Mouse (Mus musculus) layer of hippocampus, adult 9-11 months (tissue): ENCODE measurements around the gene Atg13.

Source experiments
- DNase-seq: peaks from one replicate; pipeline ENCODE4 v3.0.0; 2022

Gene Atg13

DNA sequence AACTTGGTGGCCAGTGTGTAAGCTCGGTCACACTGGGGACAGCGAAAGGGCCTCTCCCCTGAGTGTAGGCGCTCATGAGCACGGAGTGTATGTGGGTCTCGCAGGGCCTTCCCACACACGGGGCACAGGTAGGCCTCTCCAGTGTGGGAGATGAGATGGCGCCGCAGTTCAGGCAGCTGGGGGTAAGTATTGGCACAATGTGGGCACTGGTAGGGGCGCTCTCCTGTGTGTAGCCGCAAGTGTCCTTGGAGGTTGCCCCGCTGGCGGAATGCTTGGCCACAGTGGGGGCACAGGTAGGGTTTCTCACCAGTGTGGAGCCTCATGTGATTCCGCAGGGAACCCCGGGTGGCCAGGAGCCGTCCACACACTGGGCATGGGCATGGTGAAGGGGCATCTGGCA, 65.0 kb downstream of the Atg13 start:
- DNase-seq, result no peak

DNA sequence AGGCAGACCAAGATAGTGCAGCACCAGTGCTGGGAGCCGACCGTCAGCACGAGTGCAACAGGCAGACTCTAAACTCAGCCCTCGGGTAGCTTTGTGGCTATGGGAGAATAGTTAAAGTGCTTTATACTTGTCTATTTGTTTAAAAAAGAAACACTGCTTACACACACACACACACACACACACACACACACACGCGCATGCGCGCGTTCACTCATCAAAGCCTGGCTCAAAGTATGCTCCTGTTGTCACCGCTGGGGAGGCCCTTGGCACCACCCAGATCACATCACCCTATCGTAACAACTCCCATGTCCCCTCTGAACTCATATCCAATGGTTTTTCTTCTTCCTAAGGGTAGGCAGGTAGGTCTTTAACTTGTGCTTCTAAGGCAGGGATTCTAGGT, 66.4 kb downstream of the Atg13 start:
- no peak for DNase-seq

DNA sequence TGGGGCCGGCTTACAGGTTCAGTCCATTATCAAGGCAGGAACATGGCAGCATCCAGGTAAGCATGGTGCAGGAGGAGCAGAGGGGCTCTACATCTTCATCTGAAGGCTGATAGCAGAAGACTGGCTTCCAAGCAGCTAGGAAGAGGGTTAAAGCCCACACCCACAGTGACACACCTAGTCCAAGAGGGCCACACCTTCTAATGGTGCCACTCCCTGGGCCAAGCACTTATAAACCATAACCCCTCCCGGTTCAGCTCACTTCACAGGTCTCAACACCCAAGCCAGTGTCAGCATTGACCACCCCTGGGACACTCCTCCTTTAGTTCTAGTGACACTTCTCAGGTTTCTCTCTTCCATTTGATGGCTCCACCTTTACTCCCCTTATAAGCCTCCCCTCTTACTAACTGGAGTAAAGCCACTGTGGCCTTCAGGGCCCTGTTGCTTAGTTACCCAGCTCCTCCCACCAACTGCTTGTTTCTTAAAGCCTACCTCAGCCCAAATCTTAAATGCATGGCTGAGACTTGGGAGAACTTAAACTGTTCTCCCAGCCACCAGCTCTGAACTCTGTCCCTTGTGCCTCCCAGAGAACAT, 67.5 kb downstream of the Atg13 start:
- DNase-seq, result no peak

DNA sequence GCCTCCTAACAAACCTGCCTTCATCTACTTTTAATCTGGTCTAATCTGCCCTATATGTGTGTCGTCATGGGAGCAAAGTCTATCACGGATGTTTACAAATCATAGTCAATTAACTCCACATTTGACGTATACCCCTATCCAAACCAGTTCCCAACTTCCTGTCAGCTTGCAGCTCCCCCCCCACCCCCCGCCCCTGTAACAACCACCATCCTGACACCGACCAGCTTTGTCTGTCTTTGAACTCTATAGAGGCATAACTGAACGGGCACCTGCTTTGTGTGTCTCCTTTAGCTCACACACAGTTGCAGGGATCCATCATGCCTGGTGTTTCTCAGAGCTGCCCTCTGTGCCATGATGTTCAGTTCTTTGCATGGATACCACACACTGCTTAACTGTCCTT, 71.4 kb downstream of the Atg13 start:
- DNase-seq, result no peak

DNA sequence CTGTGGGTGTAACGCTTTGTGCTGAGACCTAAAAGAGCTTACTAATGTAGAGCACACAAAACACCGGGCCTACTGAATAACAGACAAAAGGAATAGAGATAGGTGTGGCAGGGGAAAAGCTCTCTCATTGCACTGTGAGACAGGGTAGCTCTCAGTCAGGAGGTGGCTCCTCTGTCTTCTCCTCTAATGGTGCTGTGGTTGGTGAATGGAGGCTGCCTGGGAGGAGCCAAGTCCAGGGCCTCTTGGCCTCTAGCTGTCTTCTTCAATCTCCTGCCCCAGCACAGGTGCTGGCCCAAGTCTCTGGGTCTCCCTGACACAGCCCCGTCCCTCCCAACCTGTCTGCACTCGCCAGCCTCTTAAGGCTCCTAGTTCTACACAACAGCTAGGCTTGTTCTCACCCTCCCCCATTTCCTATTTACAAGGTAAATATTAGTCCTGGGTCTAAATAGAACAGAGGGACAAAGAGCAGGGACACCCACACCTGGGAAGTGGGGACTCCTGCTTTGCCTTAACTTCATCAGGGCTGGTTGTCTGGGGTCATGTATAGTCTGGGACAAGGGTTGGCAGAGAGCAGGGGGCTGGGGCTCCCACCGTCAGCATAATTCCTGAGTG, 73.5 kb downstream of the Atg13 start:
- no peak for DNase-seq

DNA sequence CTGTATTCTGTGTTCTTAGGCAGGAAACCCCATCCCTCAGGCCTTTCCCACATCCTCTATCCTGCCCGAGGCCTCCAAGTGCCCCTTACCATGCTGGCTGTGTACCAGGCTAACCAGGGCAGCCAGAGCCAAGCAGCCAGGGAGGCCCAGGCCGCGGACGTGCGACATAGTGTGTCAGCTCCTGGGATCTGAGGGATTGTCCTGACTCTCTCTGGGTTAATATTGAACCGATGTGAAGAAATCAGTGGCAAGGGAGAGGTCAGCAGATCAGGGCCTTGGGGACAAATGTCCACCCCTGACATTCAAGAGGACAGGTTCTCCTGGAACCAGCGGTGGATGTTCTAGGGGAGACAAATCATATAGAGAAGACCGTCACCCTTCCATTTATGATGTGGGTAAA, 74.1 kb downstream of the Atg13 start, which contains the start of gene F2:
TSS of gene F2 (minus strand) at position 186 of the 400 bp plus-strand sequence.
- DNase-seq, result no peak

DNA sequence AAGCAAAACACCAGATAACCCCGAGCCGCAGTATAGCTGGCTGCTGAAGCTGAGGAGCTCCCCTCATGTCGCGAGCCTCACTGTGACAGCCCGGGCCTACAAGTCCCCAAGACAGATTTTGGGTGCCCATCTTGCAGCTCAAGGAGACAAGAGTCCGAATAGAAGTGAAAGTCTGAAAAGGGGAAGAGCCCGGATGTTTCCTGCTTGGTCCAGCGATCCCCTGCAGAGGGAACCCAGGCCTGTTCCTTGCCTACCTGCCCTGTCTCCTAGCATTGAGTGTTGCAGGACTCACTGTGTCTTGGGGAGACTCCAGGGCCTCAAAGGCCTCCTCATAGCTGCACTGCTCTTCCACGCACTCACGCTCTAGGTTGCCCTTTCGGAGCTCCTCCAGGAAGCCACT, 74.9 kb downstream of the Atg13 start:
- DNase-seq, result no peak

DNA sequence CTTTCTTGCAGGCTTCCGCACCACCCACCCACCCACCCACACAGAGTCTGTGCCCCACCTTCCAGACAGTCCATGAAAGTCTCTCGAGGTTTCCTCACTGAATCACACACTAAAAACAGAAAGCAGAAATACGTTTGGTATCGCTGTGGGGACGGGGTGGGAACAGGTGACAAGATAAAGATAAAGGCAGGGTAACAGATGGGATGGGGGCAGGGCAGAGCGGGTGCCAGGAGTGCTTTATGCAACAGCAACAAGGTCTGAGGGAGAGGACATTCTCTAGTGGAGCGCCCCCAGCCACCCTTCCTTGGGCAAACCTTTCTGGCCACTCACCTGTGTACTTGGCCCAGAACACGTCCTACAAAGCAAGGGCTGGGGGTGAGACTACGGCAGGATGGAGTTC, 75.5 kb downstream of the Atg13 start:
- no peak for DNase-seq

DNA sequence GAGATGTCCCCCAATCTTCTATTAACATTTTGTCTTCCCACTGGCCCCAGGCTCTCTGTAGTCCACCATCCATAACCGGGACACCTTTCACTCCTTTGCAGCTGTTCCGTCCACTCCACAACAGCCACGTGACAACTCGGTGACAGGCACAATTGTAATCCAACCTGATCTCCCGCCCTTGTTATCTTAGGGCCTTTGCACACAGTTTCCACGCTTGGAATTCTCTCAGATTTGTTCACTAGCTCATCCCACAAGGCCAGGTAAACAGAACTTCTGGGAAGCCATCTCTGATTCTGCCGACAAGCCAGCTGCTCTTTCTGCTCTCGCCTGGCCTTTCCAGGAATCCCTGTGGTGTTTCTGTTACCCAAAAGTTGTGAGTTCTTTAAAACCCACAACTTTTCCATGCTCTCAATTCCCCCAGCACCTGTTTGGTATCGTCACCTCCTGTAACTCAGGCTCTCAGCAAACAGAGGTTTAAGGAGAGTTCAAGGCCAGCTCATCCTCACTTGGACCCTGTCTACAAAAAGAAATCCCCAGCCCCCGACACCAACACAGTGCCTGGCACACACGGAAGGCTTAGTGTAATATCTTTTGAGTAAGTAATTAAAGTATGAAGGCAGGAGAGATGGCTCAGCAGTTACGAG, 76.9 kb downstream of the Atg13 start:
- no peak for DNase-seq

DNA sequence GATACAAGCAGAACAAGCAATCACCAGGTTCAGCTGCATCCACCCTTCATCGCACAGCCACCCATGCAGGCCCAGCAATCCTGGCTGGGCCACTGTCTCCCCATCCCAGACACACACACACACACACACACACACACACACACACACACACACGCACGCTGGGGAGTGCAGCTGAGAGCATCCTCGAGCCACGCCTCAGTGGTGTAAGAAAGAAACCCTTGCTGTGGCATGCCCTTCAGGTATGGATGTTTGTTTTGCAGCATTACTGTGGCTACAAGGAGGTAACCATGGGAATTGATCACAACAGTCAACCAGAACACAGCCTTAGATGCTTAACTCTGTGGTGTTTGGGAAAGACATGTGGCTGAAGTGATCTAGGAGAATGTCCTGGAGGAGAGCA, 78.1 kb downstream of the Atg13 start:
- DNase-seq, result no peak

DNA sequence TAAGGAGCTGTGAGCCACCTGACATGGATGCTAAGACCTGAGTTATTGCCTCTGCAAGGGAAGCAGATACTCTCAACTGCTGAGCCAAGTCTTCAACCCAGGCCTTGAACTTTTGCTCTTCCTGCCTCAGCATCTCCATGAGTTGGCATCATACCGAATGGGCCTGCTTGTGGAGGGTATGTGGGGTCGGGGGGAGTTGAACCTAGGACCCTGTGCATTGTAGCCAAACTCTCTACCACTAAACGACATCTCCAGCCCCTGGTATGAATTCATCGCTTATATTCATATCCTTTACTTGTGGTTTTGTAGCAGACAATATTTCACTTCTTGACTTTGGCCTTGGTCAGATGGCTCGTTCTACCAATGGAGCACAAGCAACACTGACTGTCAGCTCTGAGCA, 78.5 kb downstream of the Atg13 start:
- no peak for DNase-seq

DNA sequence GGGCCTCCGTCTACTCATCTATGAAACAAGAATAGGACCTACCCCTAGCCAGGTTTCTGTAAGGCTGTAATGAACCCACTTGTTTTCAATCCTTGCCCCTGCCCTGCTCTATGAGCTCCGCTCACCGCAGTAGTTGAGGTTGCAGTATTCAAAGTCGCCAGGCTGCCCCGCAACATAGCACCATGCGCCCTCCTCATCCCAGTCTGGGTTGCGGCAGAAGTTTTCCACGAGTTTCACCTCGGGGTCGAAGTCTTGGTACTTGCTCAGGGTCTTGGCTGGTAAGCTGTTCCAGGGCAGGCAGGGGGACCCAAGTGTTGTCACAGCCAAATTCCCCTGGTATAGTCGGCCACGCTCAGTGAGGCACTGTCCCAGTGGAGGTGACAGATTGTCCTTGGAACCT, 80.0 kb downstream of the Atg13 start:
- DNase-seq, result no peak

DNA sequence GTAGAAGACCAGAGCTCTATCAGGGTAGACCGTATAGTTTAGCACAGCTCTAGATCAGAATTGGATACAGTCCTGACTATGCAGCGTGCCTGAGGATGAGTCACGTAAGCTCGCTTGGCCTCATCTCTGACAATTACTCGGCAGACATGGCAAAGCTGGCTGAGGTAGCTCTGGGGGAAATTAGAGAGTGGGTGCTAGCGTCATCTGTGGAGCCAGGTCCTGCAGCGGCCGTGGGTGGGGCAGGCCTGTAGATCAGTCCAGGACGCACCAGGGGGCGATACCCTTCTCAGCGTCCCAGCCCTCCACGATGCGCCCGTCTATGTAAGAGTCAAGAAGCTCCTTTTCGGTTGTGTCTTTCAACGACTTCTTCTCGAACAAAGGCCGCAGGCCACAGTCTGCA, 80.7 kb downstream of the Atg13 start:
- DNase-seq, result peak; percentile 70

DNA sequence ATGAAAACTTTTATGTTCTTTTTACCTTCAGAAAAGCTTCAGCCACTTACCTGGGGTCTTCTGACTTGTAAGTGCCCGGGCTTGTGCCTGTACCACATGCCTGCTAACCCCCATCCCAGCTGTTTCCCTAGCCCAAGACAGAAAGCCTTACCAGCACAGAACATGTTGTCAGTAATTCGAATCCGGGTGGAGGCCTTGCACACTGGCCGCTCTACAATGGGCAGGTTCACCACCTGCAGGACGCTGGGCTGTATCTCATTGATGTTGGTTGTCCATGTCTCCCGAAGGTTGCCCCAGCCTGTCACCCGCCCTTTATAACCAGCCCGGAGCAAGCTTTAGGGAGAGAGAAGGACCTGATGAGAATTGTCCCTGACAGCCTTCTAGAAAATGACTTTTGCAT, 82.2 kb downstream of the Atg13 start:
- DNase-seq, result no peak

DNA sequence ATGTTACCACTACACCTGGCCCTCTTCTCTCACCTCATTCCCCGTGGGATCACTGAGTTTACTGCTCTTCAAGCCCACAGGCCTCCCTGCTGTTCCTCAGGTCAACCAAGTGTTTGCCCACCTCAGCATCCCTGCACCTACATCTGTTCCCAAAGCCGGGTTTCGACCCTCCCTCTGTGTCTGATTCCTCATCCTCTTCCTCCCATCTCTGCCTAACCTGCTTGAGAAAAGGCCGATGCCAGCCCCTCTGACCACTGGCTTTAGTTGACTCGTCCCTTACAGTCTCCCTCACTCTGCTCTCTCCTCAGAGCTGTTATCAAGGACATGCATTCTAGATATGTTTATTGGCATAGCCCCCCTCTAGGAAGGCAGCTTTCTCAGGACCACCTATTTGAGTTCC, 82.9 kb downstream of the Atg13 start:
- no peak for DNase-seq
